In genomic region chr6:89249303-89249702, GRCm38 (mm10) we compare ENCODE assay signal across 19 mouse cellular contexts.
"Had no signal": no experiment of that assay in that cellular context is flagged by ENCODE, and none has a peak within 500 bp of the region (broad histone marks: within the 10 kb centered on the region; RNA-seq: fewer than 3 reads in every experiment).

No protein-coding gene starts in this region.

- H3K4me3 ChIP-seq: limb, embryonic 12.5 days; limb, embryonic 15.5 days; midbrain, embryonic 12.5 days; midbrain, embryonic 15.5 days; neural tube, embryonic 12.5 days; neural tube, embryonic 15.5 days had no signal

- ATAC-seq: liver, postnatal 0 days; lung, postnatal 0 days; midbrain, embryonic 15.5 days had no signal

- H3K9ac ChIP-seq: limb, embryonic 12.5 days; limb, embryonic 15.5 days; liver, embryonic 14.5 days; liver, postnatal 0 days; lung, embryonic 14.5 days; midbrain, embryonic 12.5 days; midbrain, embryonic 15.5 days; neural tube, embryonic 12.5 days; neural tube, embryonic 15.5 days had no signal

- H3K9me3 ChIP-seq: limb, embryonic 12.5 days; limb, embryonic 15.5 days; midbrain, embryonic 12.5 days; midbrain, embryonic 15.5 days; neural tube, embryonic 12.5 days; neural tube, embryonic 15.5 days had no signal

- H3K4me2 ChIP-seq: limb, embryonic 12.5 days; limb, embryonic 15.5 days; liver, embryonic 11.5 days; lung, embryonic 14.5 days; midbrain, embryonic 12.5 days; midbrain, embryonic 15.5 days; neural tube, embryonic 12.5 days; neural tube, embryonic 15.5 days had no signal

- H3K4me1 ChIP-seq: limb, embryonic 12.5 days; limb, embryonic 15.5 days had no signal

- H3K27ac ChIP-seq: limb, embryonic 12.5 days; limb, embryonic 15.5 days; liver, embryonic 14.5 days; macrophage; midbrain, embryonic 12.5 days; neural tube, embryonic 12.5 days; neural tube, embryonic 15.5 days had no signal

- DNase-seq: kidney, adult 18-20 months; kidney, adult 9 months; kidney, postnatal 14 days; kidney, postnatal 4 days; left cerebral cortex, postnatal 4 days; liver, postnatal 0 days; lung, embryonic 14.5 days; thymus, adult 18-20 months; thymus, postnatal 36 days had no signal

- H3K27me3 ChIP-seq: limb, embryonic 12.5 days; midbrain, embryonic 15.5 days had no signal

- H3K36me3 ChIP-seq: limb, embryonic 12.5 days; limb, embryonic 15.5 days; midbrain, embryonic 12.5 days; midbrain, embryonic 15.5 days; neural tube, embryonic 12.5 days; neural tube, embryonic 15.5 days had no signal
